Mouse (Mus musculus): ENCODE results near the gene Scfd2. TPM values are rescaled to one million over a fixed set of nuclear protein-coding genes. Genes with fewer than 3 reads are reported as not detected.

Scfd2 gene
- polyA plus RNA-seq, 1 experiment from 2014 or later, result 20.0 TPM

GRCm38 (mm10) chr5:74391346-74391745 is 140.2 kb downstream of the Scfd2 start:
- no peaks in the 10 kb centered on the region for H3K27me3 ChIP-seq
- no peaks in the 10 kb centered on the region for H3K36me3 ChIP-seq
- peaks cover 14% of the 10 kb centered on the region; the same call in 1 of the 2 replicates for H3K4me1 ChIP-seq (replicated peaks)
- no peak overlapping the region for H3K4me3 ChIP-seq
- WGBS, result 89% methylated on average over 5 of the region's 5 CpGs
- no peak overlapping the region for H3K4me2 ChIP-seq
- no peaks in the 10 kb centered on the region for H3K9me3 ChIP-seq
- H3K9ac ChIP-seq, result no peak overlapping the region
- no peak for ATAC-seq (ENCODE audit: low FRiP score)
- no peak overlapping the region for H3K27ac ChIP-seq

- H3K4me1 ChIP-seq (replicated peaks), result peaks cover 10% of the 10 kb centered on the region; the same call in 1 of the 2 replicates
- H3K36me3 ChIP-seq, result no peaks in the 10 kb centered on the region
- no peak overlapping the region for H3K4me2 ChIP-seq
- no peak overlapping the region for H3K4me3 ChIP-seq
- ATAC-seq (ENCODE audit: low FRiP score), result no peak
- no peaks in the 10 kb centered on the region for H3K9me3 ChIP-seq
- 63% methylated on average over 2 of the region's 2 CpGs for WGBS
- no peaks in the 10 kb centered on the region for H3K27me3 ChIP-seq
- H3K9ac ChIP-seq, result no peak overlapping the region
- H3K27ac ChIP-seq, result no peak overlapping the region
Observed at GRCm38 (mm10) chr5:74388849-74389248, 142.7 kb downstream of the Scfd2 start.

GRCm38 (mm10) chr5:74388101-74388500 is 143.5 kb downstream of the Scfd2 start:
- Histone ChIP-seq H3K4me1 (replicated peaks) (peaks cover 10% of the 10 kb centered on the region; the same call in 1 of the 2 replicates), H3K9me3 (no peaks in the 10 kb centered on the region), H3K36me3 (no peaks in the 10 kb centered on the region), H3K9ac (no peak overlapping the region), H3K27me3 (no peaks in the 10 kb centered on the region), H3K4me2 (no peak overlapping the region), H3K4me3 (no peak overlapping the region), H3K27ac (no peak overlapping the region)
- 67% methylated on average over 6 of the region's 6 CpGs for WGBS
- ATAC-seq (ENCODE audit: low FRiP score), result no peak

GRCm38 (mm10) chr5:74387143-74387886 is 144.2 kb downstream of the Scfd2 start:
- H3K4me3 ChIP-seq, result no peak overlapping the region
- ATAC-seq (ENCODE audit: low FRiP score), result no peak
- H3K9ac ChIP-seq, result no peak overlapping the region
- H3K27me3 ChIP-seq, result no peaks in the 10 kb centered on the region
- no peak overlapping the region for H3K4me2 ChIP-seq
- WGBS, result 70% methylated on average over 1 of the region's 1 CpGs
- H3K36me3 ChIP-seq, result no peaks in the 10 kb centered on the region
- peaks cover 10% of the 10 kb centered on the region; the same call in 1 of the 2 replicates for H3K4me1 ChIP-seq (replicated peaks)
- no peak overlapping the region for H3K27ac ChIP-seq
- H3K9me3 ChIP-seq, result no peaks in the 10 kb centered on the region

GRCm38 (mm10) chr5:74380045-74380444 is 151.5 kb downstream of the Scfd2 start:
- Histone ChIP-seq H3K27ac (no peak overlapping the region), H3K9ac (no peak overlapping the region), H3K9me3 (no peaks in the 10 kb centered on the region), H3K27me3 (no peaks in the 10 kb centered on the region), H3K4me1 (replicated peaks) (no peaks in the 10 kb centered on the region), H3K4me3 (no peak overlapping the region), H3K36me3 (no peaks in the 10 kb centered on the region), H3K4me2 (no peak overlapping the region)
- WGBS, result 81% methylated on average over 5 of the region's 5 CpGs
- ATAC-seq (ENCODE audit: low FRiP score), result no peak

GRCm38 (mm10) chr5:74366710-74367101 is 164.9 kb downstream of the Scfd2 start:
- H3K36me3 ChIP-seq, result no peaks in the 10 kb centered on the region
- whole genome bisulfite sequencing, result 47% methylated on average over 9 of the region's 9 CpGs
- no peak overlapping the region for H3K4me2 ChIP-seq
- H3K9me3 ChIP-seq, result no peaks in the 10 kb centered on the region
- no peak overlapping the region for H3K9ac ChIP-seq
- H3K4me1 ChIP-seq (replicated peaks), result peaks cover 20% of the 10 kb centered on the region
- ATAC-seq (ENCODE audit: low FRiP score), result no peak
- no peak overlapping the region for H3K4me3 ChIP-seq
- 0 out of 2 replicates have a peak, but pooled peaks cover 3% of the 10 kb centered on the region for H3K27me3 ChIP-seq
- H3K27ac ChIP-seq, result peak overlapping the region; percentile 55; the same call in 1 of the 2 replicates

GRCm38 (mm10) chr5:74365984-74366709 is 165.4 kb downstream of the Scfd2 start:
- Histone ChIP-seq H3K4me2 (no peak overlapping the region), H3K4me1 (replicated peaks) (peaks cover 20% of the 10 kb centered on the region), H3K27me3 (0 out of 2 replicates have a peak, but pooled peaks cover 3% of the 10 kb centered on the region), H3K4me3 (no peak overlapping the region), H3K9ac (no peak overlapping the region), H3K36me3 (no peaks in the 10 kb centered on the region), H3K9me3 (no peaks in the 10 kb centered on the region), H3K27ac (no peak overlapping the region)
- ATAC-seq (ENCODE audit: low FRiP score), result peak; percentile 71; the same call in 1 of the 2 replicates
- WGBS, result 25% methylated on average over 4 of the region's 4 CpGs

- H3K27me3 ChIP-seq, result 0 out of 2 replicates have a peak, but pooled peaks cover 3% of the 10 kb centered on the region
- H3K9me3 ChIP-seq, result no peaks in the 10 kb centered on the region
- no peak overlapping the region; the same call in 1 of the 2 replicates for H3K4me2 ChIP-seq
- no peaks in the 10 kb centered on the region for H3K36me3 ChIP-seq
- peaks cover 20% of the 10 kb centered on the region for H3K4me1 ChIP-seq (replicated peaks)
- WGBS, result 31% methylated on average over 6 of the region's 6 CpGs
- H3K27ac ChIP-seq, result no peak overlapping the region; the same call in 1 of the 2 replicates
- no peak overlapping the region for H3K4me3 ChIP-seq
- no peak overlapping the region for H3K9ac ChIP-seq
- 0 out of 2 replicates have a peak, but pooled peaks have one; percentile 43 for ATAC-seq (ENCODE audit: low FRiP score)
Observed at GRCm38 (mm10) chr5:74365408-74365807, 166.2 kb downstream of the Scfd2 start.

GRCm38 (mm10) chr5:74363296-74363695 is 168.3 kb downstream of the Scfd2 start:
- ATAC-seq (ENCODE audit: low FRiP score), result no peak

GRCm38 (mm10) chr5:74361531-74361930 is 170.0 kb downstream of the Scfd2 start:
- no peaks in the 10 kb centered on the region for H3K27me3 ChIP-seq
- no peak overlapping the region for H3K27ac ChIP-seq
- peaks cover 17% of the 10 kb centered on the region for H3K4me1 ChIP-seq (replicated peaks)
- no peak overlapping the region for H3K9ac ChIP-seq
- no peaks in the 10 kb centered on the region for H3K36me3 ChIP-seq
- WGBS, result 73% methylated on average over 5 of the region's 5 CpGs
- no peak overlapping the region for H3K4me3 ChIP-seq
- no peaks in the 10 kb centered on the region for H3K9me3 ChIP-seq
- no peak overlapping the region for H3K4me2 ChIP-seq
- no peak for ATAC-seq (ENCODE audit: low FRiP score)

More at GRCm38 (mm10) chr5:74363296-74363695, 168.3 kb downstream of the Scfd2 start:
- Histone ChIP-seq H3K9ac (no peak overlapping the region), H3K27me3 (no peaks in the 10 kb centered on the region), H3K27ac (no peak overlapping the region), H3K9me3 (no peaks in the 10 kb centered on the region), H3K4me3 (no peak overlapping the region), H3K36me3 (no peaks in the 10 kb centered on the region), H3K4me1 (replicated peaks) (peaks cover 20% of the 10 kb centered on the region), H3K4me2 (no peak overlapping the region)
- WGBS, result 49% methylated on average over 1 of the region's 1 CpGs

- Histone ChIP-seq H3K9ac (no peak overlapping the region), H3K4me2 (no peak overlapping the region), H3K4me1 (replicated peaks) (no peaks in the 10 kb centered on the region), H3K36me3 (no peaks in the 10 kb centered on the region), H3K4me3 (no peak overlapping the region), H3K9me3 (no peaks in the 10 kb centered on the region), H3K27me3 (no peaks in the 10 kb centered on the region), H3K27ac (no peak overlapping the region)
- WGBS, result 91% methylated on average over 8 of the region's 8 CpGs
- ATAC-seq (ENCODE audit: low FRiP score), result no peak
Observed at GRCm38 (mm10) chr5:74358033-74358432, 173.5 kb downstream of the Scfd2 start.

GRCm38 (mm10) chr5:74355416-74356177 is 176.0 kb downstream of the Scfd2 start:
- Histone ChIP-seq H3K27ac (no peak overlapping the region), H3K9me3 (no peaks in the 10 kb centered on the region), H3K4me2 (no peak overlapping the region), H3K9ac (no peak overlapping the region), H3K36me3 (no peaks in the 10 kb centered on the region), H3K4me1 (replicated peaks) (no peaks in the 10 kb centered on the region), H3K27me3 (no peaks in the 10 kb centered on the region), H3K4me3 (no peak overlapping the region)
- 88% methylated on average over 2 of the region's 2 CpGs for WGBS
- no peak for ATAC-seq (ENCODE audit: low FRiP score)
